8 mouse cellular contexts compared by ENCODE assay signal in the genomic region with DNA sequence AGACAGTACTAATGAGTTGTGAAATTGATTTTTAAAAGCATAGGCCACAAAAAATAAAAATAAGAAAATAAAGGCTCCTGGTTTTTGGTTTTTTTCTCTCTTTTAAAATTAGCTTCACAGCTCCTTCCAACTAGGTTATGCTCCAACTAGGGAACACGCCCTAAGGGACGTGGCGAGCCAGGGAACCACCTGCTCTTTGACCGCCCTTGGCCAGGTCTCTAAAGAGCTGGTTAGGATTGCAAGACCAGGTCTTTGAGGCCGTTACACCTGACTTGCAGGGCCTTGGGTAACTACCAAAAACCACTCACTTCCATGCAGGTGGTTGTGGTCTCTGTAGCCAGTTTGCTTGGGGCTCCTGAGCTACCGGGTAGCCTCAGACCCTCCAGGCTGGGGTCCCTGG. TPM values are rescaled to one million over a fixed set of nuclear protein-coding genes. Genes with fewer than 3 reads are reported as not detected.
DNase-seq lines count a peak whose midpoint lies in the region; ATAC-seq and TF ChIP-seq lines count a peak whose summit lies in the region.

No protein-coding gene starts in this region.

- H3K9ac ChIP-seq in lung, embryonic 14.5 days = peak overlapping the region; percentile 38; the same call in 1 of the 2 replicates
- H3K9ac ChIP-seq in forebrain, embryonic 15.5 days (replicated peaks) = peak overlapping the region; percentile 44
- H3K9ac ChIP-seq in neural tube, embryonic 15.5 days (replicated peaks) = 0 out of 2 replicates have a peak overlapping the region, but pooled peaks have one; percentile 54

- H3K36me3 ChIP-seq in lung, embryonic 14.5 days (ENCODE audit: insufficient read depth) = no peaks in the 10 kb centered on the region
- no peaks in the 10 kb centered on the region for H3K36me3 ChIP-seq in forebrain, embryonic 15.5 days
- no peaks in the 10 kb centered on the region for H3K36me3 ChIP-seq in neural tube, embryonic 15.5 days

- ATAC-seq in lung, embryonic 14.5 days (ENCODE audit: insufficient read depth) = peak; percentile 0; the same call in 1 of the 2 replicates
- no peak for ATAC-seq in forebrain, embryonic 15.5 days (replicated peaks)
- no peak for ATAC-seq in neural tube, embryonic 15.5 days (ENCODE audit: low FRiP score)

- H3K9me3 ChIP-seq in lung, embryonic 14.5 days (ENCODE audit: low read depth, low read length) = no peaks in the 10 kb centered on the region
- H3K9me3 ChIP-seq in forebrain, embryonic 15.5 days = no peaks in the 10 kb centered on the region
- H3K9me3 ChIP-seq in neural tube, embryonic 15.5 days (replicated peaks) = no peaks in the 10 kb centered on the region

- H3K4me1 ChIP-seq in lung, embryonic 14.5 days (ENCODE audit: insufficient read depth) = peaks cover 8% of the 10 kb centered on the region
- H3K4me1 ChIP-seq in forebrain, embryonic 15.5 days = peaks cover 38% of the 10 kb centered on the region
- H3K4me1 ChIP-seq in neural tube, embryonic 15.5 days = peaks cover 42% of the 10 kb centered on the region

- peak overlapping the region; percentile 87 for H3K4me3 ChIP-seq in lung, embryonic 14.5 days (ENCODE audit: low read depth, low read length)
- H3K4me3 ChIP-seq in forebrain, embryonic 15.5 days = peak overlapping the region; percentile 85
- H3K4me3 ChIP-seq in neural tube, embryonic 15.5 days (replicated peaks) = peak overlapping the region; percentile 88

- 84% methylated on average over 6 of the region's 6 CpGs for WGBS in lung, embryonic 14.5 days
- 78% methylated on average over 6 of the region's 6 CpGs for WGBS in forebrain, embryonic 15.5 days
- 85% methylated on average over 6 of the region's 6 CpGs for WGBS in neural tube, embryonic 15.5 days

- peak overlapping the region; percentile 43; the same call in 1 of the 2 replicates for H3K27ac ChIP-seq in lung, embryonic 14.5 days (ENCODE audit: low read depth)
- H3K27ac ChIP-seq in forebrain, embryonic 15.5 days (replicated peaks) = peak overlapping the region; percentile 50
- peak overlapping the region; percentile 86 for H3K27ac ChIP-seq in neural tube, embryonic 15.5 days (replicated peaks)

- TF ChIP-seq CTCF in lung, embryonic 14.5 days (IDR thresholded peaks at IDR 0.05; ENCODE audit: low read depth) = no peak

- H3K27me3 ChIP-seq in lung, embryonic 14.5 days (ENCODE audit: insufficient read depth, low read length) = no peaks in the 10 kb centered on the region
- no peaks in the 10 kb centered on the region for H3K27me3 ChIP-seq in forebrain, embryonic 15.5 days
- no peaks in the 10 kb centered on the region for H3K27me3 ChIP-seq in neural tube, embryonic 15.5 days (replicated peaks)

- peak overlapping the region; percentile 63 for H3K4me2 ChIP-seq in lung, embryonic 14.5 days
- peak overlapping the region; percentile 53 for H3K4me2 ChIP-seq in forebrain, embryonic 15.5 days (replicated peaks)
- H3K4me2 ChIP-seq in neural tube, embryonic 15.5 days = peak overlapping the region; percentile 67

- no peak for DNase-seq in lung, embryonic 14.5 days
- no peak for DNase-seq in lung, postnatal 10 days
- peak; percentile 80 to 87 for DNase-seq in kidney, postnatal 36 days
- DNase-seq in cerebellum, postnatal 36 days = no peak
- no peak for DNase-seq in cerebellum, postnatal 25 days
- DNase-seq in thymus, postnatal 4 days = no peak

RNA-seq across cellular contexts. Expression of a gene that starts 0.7 kb away (rescaled TPM):
- polyA plus RNA-seq in lung, embryonic 14.5 days (2014; fragmentation: Nextera tagmentation; extraction: Ambion mirVana) = 327 and 339 TPM in 2 replicates
- 250 and 263 TPM in 2 replicates for polyA plus RNA-seq in forebrain, embryonic 15.5 days (2015; fragmentation: Nextera tagmentation; extraction: Ambion mirVana)
- 289 and 350 TPM in 2 replicates for polyA plus RNA-seq in neural tube, embryonic 15.5 days (2015; fragmentation: Nextera tagmentation; extraction: Ambion mirVana)

RNA-seq across cellular contexts. Expression of a gene that starts 21.7 kb away (rescaled TPM):
- polyA plus RNA-seq in lung, embryonic 14.5 days (2014; fragmentation: Nextera tagmentation; extraction: Ambion mirVana) = 31.7 and 33.5 TPM in 2 replicates
- 9.9 and 10.2 TPM in 2 replicates for polyA plus RNA-seq in forebrain, embryonic 15.5 days (2015; fragmentation: Nextera tagmentation; extraction: Ambion mirVana)
- polyA plus RNA-seq in neural tube, embryonic 15.5 days (2015; fragmentation: Nextera tagmentation; extraction: Ambion mirVana) = 7.9 and 11.9 TPM in 2 replicates

Comparison
In these comparisons a context has a peak if more than half of its experiments do, and no peak if none do; other contexts are left out.
1. DNase-seq: peak in kidney, postnatal 36 days (2 of 2); none in lung, embryonic 14.5 days (single experiment), lung, postnatal 10 days (single experiment), cerebellum, postnatal 36 days (0 of 2), cerebellum, postnatal 25 days (0 of 2) and thymus, postnatal 4 days (single experiment).
2. Peak in every context shown above with its lines, with median percentiles within 50 percentile points of each other: H3K27ac ChIP-seq, H3K4me2 ChIP-seq, H3K4me3 ChIP-seq and H3K9ac ChIP-seq.